Mouse (Mus musculus): ENCODE measurements at regions not wholly inside any gene's neighbourhood (a gene's known extent, or its start where the extent isn't known, plus 50 kb on each side); places are given as distances from the start of the nearest gene placed in this dataset.

DNA sequence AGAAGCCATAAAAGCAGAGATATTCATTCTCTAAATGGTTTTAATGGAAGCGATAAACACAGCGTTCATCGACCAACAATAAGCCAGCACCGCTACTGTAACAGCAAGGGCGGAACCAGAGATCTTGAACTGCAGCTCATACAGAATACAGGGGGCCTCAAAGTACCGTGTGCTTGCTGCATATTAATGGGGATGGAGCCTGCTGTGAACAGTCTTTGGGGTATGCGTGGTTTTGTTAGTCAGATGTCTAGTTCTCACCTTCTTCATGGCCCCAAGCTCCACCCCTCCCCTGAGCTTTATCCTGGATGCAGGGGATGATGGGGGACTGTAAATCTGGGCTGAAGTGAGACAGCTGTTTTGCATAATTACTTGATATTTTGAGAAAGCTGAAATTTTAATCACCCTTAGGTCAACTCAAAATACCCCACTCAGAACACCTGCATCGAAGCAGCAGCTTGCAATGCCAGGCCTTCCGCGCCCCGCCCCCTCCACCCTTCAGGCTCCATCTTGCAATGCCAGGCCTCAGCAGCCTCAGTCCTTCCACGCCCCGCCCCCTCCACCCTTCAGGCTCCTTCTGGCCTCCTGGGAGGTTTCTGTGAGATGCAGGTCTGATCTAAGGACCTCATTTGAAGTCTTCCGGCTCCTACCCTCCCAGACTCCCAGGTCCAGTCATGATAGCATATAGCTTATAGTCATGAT is 73.5 kb upstream of the Tspan5 start:
- DNase-seq = no peak

DNA sequence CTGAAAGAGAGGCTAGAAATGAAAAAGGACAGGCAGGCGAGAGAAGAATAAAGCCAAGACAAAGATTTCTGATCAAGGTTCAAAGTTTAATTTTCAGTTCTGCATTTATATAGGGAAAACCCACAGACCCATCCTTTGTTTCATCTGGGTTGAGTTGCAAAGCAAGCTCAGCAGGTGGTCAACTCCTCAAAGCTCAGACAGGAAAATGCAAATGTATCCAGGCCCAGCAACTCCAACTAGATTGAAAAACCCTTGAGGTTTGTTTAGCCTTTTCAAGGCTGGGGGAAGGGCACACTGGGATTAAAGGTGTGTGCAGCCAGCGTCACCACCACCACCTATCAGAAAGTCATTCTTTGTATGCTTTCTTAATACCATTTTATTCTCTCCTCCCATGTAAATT is 66.1 kb upstream of the Tspan5 start:
- no peak for DNase-seq

DNA sequence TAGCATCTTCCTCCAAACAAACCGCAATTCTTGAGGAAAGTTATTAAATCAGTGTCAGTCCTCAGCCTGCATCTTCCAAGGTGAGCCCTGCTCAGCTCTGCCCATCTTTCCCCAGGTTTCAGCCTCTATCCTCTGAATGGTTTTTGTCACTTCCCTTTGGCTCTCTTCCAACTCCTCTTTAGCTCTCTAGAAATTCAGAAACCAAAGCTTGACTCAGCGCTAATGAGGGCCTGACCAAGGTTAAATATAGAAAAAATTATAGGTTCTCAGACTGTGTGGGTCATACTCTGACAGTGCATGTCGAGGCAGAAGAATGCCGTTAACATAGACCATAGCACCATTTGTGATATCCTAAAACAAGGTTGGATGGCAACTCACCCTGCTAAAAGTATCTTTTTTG is 63.6 kb upstream of the Tspan5 start:
- DNase-seq = no peak

- DNase-seq = no peak
These were observed 55.3 kb upstream of the Tspan5 start for GRCm38 (mm10) chr3:138686636-138687230.

- no peak for DNase-seq
These were observed 53.4 kb upstream of the Tspan5 start for GRCm38 (mm10) chr3:138688606-138689005.

Data from heart, postnatal 4 days (tissue).